Mouse (Mus musculus): ENCODE measurements around the gene Cdk2ap1.
"Not testable (repeated sequence)": the region's sequence is repeated elsewhere in the genome, so short reads cannot be mapped to it uniquely, and the experiment has no call there.

Gene Cdk2ap1

GRCm38 (mm10) chr5:124351111-124351560, 11.7 kb downstream of the Cdk2ap1 start:
- DNase-seq: peak; percentile 12 to 41

GRCm38 (mm10) chr5:124350350-124350749, 12.5 kb downstream of the Cdk2ap1 start:
- DNase-seq: no peak

GRCm38 (mm10) chr5:124349196-124349595, 13.7 kb downstream of the Cdk2ap1 start:
- no peak for DNase-seq

- no peak for DNase-seq
These were observed 20.0 kb downstream of the Cdk2ap1 start for GRCm38 (mm10) chr5:124342897-124343296.

- peak; percentile 35 to 48 for DNase-seq
These were observed 21.0 kb downstream of the Cdk2ap1 start for GRCm38 (mm10) chr5:124341753-124342339.

- no peak for DNase-seq
These were observed 24.1 kb downstream of the Cdk2ap1 start for GRCm38 (mm10) chr5:124338791-124339190.

- DNase-seq: no peak
These were observed 25.0 kb downstream of the Cdk2ap1 start for GRCm38 (mm10) chr5:124337909-124338308.

GRCm38 (mm10) chr5:124337103-124337502, 25.8 kb downstream of the Cdk2ap1 start:
- DNase-seq: no peak

GRCm38 (mm10) chr5:124334392-124334791, 28.5 kb downstream of the Cdk2ap1 start:
- DNase-seq: no peak

- no peak for DNase-seq
These were observed 32.8 kb downstream of the Cdk2ap1 start for GRCm38 (mm10) chr5:124330086-124330485.

GRCm38 (mm10) chr5:124327510-124328364, 35.1 kb downstream of the Cdk2ap1 start, which contains the start of the genes Mphosph9 and 2810006K23Rik:
Mphosph9 (minus strand) TSS chr5:124327972.
2810006K23Rik (plus strand) TSS chr5:124328089.
- peak; percentile 99 to 100 for DNase-seq

- DNase-seq: peak in 1 of 2 experiments; percentile 26
These were observed 36.1 kb downstream of the Cdk2ap1 start for GRCm38 (mm10) chr5:124326829-124327228.

GRCm38 (mm10) chr5:124317648-124318047, 45.2 kb downstream of the Cdk2ap1 start:
- DNase-seq: no peak

GRCm38 (mm10) chr5:124315941-124316340, 46.9 kb downstream of the Cdk2ap1 start:
- no peak for DNase-seq

- no peak for DNase-seq
These were observed 47.4 kb downstream of the Cdk2ap1 start for GRCm38 (mm10) chr5:124315498-124315897.

GRCm38 (mm10) chr5:124310091-124310490, 52.8 kb downstream of the Cdk2ap1 start:
- no peak for DNase-seq

- no peak for DNase-seq
These were observed 53.7 kb downstream of the Cdk2ap1 start for GRCm38 (mm10) chr5:124309155-124309554.

- DNase-seq: not testable (repeated sequence)
These were observed 60.0 kb downstream of the Cdk2ap1 start for GRCm38 (mm10) chr5:124302853-124303252.

GRCm38 (mm10) chr5:124300132-124300531, 62.8 kb downstream of the Cdk2ap1 start:
- DNase-seq: no peak

- not testable (repeated sequence) for DNase-seq
These were observed 63.6 kb downstream of the Cdk2ap1 start for GRCm38 (mm10) chr5:124299307-124299706.

- no peak for DNase-seq
These were observed 66.4 kb downstream of the Cdk2ap1 start for GRCm38 (mm10) chr5:124296475-124296874.

All from thymus, postnatal 36 days (tissue).